Mouse (Mus musculus): ENCODE results near the gene Fli1.

DNA sequence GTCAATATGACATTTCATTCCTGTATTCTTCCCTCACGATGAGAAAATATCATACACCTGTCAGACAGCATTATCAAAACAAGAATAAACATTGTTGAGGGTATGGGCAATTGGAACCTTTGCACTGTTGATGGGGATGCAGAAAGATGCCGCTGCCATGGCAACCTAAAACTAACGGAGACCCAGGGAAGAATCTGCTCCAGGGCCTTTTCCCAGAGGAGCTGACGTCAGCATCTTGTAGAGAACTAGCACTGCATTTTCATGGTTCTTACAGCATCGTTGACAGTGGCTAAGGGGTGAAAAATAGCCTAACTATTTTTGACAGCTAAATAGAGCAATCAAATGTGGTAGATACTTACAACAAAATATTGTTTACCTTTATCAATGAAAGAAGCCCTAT lies 47.9 kb upstream of the Fli1 start:
- TF ChIP-seq POLR2A (IDR thresholded peaks at IDR 0.05; ENCODE audit: insufficient read length, low read depth) (no peak), TCF12 (IDR thresholded peaks at IDR 0.05; ENCODE audit: insufficient read depth, poor library complexity, severe bottlenecking) (no peak), USF1 (IDR thresholded peaks at IDR 0.05; ENCODE audit: low read depth) (no peak), E2F4 (IDR thresholded peaks at IDR 0.05; ENCODE audit: insufficient read depth) (no peak), MYOD1 (IDR thresholded peaks at IDR 0.05; ENCODE audit: control insufficient read depth in 1 of 3, insufficient read length in 2 of 3, low read depth in 2 of 3) (no peak), CEBPB (IDR thresholded peaks at IDR 0.05; ENCODE audit: insufficient read depth, poor library complexity, severe bottlenecking) (no peak), POLR2AphosphoS2 (IDR thresholded peaks at IDR 0.05; ENCODE audit: insufficient read length, low read depth) (no peak), REST (IDR thresholded peaks at IDR 0.05; ENCODE audit: insufficient read depth, insufficient read length) (no peak), MAX (IDR thresholded peaks at IDR 0.05; ENCODE audit: low read depth) (no peak)

All from myocyte (in vitro differentiated cells).